Mouse (Mus musculus): Measurements from ENCODE around the gene Nat8l. TPM values are rescaled to one million over a fixed set of nuclear protein-coding genes. Genes with fewer than 3 reads are reported as not detected.

Nat8l gene
- total RNA-seq, 2 experiments from 2014 or later, result 40.4 to 41.3 TPM

DNA sequence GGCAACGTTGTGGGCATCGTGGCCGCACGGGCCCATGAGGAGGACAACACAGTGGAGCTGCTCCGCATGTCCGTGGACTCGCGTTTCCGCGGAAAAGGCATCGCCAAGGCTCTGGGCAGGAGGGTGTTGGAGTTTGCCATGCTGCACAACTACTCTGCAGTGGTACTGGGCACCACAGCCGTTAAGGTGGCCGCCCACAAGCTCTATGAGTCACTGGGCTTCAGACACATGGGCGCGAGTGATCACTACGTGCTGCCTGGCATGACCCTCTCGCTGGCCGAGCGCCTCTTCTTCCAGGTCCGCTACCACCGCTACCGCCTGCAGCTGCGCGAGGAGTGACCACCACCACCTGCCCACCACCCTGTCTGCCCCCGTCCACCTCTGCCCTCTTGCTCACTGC is 5.0 kb downstream of the Nat8l start:
- no peak for DNase-seq
- intact Hi-C loops (cut with DNase I), result no loop called here

DNA sequence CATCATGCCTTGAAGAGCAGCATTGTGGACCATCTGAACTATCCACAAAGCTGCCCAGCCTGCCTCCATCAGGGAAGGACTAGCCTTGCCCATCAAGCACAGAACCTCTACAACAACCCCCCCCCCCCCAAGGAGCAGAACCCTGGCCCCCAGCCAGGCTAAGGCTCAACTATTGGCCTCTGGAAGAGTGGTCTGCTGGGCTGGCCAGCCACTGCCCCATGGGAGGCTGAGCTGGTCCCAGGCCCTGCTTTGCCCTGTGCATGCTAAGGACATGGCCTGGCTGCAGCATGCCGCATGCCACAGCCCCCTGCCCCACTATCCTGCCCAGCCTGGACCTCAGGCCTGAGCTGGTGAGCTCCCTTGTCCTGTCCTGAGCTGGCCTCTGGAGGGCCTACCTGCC is 5.6 kb downstream of the Nat8l start:
- intact Hi-C loops (cut with DNase I), result no loop called here
- DNase-seq, result no peak

DNA sequence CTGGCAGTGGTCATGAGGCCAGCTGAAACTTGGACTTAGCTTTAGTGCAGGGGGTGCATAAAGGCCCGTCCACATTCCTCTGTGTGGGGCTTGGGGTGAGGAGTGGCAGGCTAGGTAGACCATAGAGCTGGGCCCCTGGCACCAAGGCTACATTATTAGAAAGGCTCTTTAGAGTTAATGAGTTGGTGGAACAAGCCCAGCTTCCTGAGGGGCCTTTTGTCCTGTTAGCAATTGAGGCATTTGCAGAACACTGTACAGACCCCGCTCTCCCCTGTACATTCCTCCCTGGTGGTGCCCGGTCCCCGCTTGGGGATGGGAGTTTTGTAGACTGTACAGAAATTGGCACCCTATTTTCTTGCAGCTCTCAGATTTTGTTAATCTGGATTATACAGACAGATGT is 6.9 kb downstream of the Nat8l start:
- no peak for DNase-seq
- intact Hi-C loops (cut with DNase I), result no loop called here

DNA sequence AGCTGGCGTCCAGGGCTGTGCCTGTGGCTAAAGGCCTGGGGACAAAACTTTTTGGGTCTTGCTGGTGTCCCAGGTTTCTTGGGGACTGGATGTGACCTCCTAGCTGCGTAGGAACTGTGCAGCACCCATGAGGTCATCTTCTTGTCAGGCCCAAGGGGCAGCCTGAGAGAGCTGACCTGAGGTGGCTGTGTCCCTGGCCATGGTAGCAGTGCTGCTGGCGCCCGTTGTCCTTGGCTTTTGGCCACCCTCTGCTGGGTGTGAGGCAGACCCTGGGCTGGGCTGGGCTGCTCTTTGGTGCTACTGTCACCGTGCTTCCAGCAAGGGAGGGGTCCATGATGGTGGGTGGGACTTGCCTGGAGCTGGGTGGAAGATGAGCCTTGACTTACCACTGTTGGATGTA is 8.8 kb downstream of the Nat8l start:
- intact Hi-C loops (cut with DNase I), result no loop called here
- no peak for DNase-seq

DNA sequence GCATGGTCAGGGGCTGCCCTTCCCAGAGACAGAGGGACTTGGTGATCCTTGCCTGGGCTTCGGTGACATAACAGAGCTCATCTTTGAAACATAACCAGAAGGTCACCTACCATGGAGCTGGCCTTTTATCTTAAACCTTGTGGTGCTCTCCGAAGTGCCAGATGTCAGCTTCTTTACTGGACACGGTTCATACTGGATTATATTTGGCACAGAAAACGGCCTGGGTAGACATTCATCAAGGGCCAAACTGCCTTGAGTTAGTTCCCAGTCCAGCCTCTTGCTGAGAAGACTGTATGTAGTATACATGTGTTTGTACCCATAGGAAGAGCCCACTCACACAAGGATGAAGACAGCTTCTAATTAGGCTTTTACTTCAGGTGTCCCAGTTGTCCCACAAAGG is 11.0 kb downstream of the Nat8l start:
- intact Hi-C loops (cut with DNase I), result no loop called here
- no peak for DNase-seq

DNA sequence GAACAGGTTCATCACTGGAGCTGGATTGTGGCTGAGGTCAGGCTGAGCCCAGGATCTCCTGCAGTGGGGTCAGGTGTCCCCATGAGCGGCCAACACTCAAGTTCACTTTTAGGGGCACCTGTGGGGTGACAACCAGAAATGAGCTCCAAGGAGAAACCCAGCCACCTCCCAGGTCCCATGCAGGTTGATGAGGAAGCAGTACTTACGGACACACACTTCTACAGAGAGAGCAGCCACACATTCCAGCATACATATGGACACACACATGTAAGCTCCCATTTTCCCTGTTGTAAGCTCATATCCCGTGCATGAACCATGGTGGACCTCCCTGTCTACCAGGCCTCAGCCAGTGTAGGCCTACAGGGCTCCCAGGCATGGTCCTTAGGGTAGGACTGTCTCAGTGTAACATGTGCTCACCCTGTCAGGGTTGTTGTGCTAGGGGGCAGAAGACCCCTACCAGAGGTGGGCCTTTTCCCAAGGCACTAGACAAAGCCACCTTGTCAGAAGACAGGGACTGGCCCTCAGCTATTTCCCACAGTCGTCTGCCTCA is 11.7 kb downstream of the Nat8l start:
- intact Hi-C loops (cut with DNase I), result no loop called here
- no peak for DNase-seq

DNA sequence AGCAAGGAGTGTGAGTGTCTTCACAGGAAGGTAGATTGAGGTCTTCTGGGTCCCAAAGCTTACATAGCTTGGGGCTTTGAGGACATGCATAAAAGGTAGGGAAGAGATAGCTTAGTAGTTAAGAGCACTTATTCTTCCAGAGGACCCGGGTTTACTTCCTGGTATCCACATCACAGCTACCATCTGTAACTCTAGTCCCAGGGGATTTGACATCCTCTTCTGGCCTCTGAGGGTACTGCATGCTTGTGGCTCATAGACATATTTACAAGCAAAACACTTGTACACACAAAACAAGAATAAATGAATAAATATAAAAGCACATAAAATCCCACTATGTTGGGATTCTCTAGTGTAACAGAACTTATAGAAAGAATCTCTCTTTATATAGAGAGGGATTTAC is 18.9 kb downstream of the Nat8l start:
- intact Hi-C loops (cut with DNase I), result no loop called here
- no peak for DNase-seq

DNA sequence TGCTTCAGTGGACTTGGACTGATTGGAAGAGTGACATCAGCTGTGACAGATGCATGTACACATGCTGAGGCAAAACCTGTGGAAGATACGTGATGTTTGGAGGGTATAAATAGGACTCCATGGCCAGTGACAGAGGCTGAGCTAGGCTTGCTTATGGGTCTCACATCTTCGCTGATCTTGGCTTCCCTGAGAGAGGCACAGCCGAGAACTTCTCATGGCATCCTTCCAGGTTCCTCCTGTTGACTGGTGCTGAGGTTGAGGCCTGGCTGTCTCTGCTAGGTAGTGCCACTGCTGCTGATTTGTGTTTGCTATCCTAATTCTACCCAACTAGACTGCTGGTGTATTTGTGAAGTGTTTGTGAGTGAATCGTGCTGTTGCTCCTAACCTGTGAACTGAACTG is 23.2 kb downstream of the Nat8l start:
- DNase-seq, result no peak
- intact Hi-C loops (cut with DNase I), result no loop called here

DNA sequence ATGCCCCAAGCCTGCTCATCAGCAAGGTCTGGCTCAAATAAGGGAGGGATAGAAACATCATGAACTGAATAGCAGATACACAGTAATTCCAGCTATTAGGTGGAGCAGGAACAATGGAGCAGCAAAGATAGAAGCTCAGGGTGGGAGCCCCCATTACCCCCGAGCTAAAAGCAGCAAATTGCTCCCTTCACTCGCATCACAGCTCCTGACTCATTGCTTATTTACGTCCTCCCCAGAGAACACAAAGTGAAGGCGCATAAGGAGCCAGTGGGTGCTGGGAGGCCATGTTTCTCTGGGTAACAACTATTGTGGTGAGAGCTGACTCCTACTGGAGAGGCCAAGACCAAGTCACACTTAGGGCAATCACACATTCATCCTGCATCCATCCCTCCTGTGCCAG is 34.3 kb downstream of the Nat8l start:
- intact Hi-C loops (cut with DNase I), result no loop called here
- DNase-seq, result no peak

DNA sequence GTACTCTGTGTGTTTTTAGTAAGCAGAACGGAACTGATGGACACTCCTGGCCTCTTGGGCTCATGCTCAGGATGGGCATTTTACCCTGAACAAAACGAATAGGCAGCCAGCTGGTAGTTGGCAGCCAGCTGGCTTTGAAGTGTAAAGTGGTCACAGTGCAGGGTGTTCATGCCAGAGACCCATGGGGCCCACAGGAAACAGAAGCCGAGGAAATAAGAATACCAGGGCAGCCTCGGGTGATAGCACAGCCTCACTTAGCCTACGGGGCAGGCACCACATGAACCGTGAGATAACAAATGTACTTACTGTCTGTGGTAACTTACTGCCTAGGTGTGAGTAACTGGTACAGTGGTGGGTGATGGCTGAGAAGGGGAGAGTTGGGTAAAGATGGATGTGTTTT is 35.2 kb downstream of the Nat8l start:
- no peak for DNase-seq
- intact Hi-C loops (cut with DNase I), result no loop called here

DNA sequence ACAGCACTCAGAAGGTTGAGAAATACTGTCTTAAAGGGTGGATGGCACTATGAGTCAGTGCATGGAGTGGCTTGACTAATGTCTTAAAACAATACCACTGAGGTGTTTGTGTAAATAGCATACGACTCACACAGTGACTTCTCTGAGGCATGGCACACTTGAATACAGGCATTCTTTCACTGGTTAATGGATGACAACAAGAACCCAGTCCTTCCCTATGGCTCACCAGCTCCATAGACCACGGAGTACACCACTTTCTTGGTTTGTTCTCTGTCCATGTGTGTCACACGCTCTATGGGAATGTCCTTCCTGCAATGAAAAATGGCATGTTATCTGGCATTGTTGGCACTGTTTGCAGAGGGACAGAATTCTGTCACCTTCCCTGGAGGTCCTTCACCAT is 36.7 kb downstream of the Nat8l start:
- DNase-seq, result no peak
- intact Hi-C loops (cut with DNase I), result no loop called here

Other genes starting within 250 kb of the Nat8l start
- 100 to 1,000 TPM; 101 to 110 TPM for gene Letm1, start 213.2 kb upstream of the Nat8l start, total RNA-seq (2021)
- 100 to 1,000 TPM; 223 to 230 TPM for gene Nsd2, start 175.3 kb upstream of the Nat8l start, total RNA-seq (2021)
- 10 to 100 TPM; 23.3 to 24.3 TPM for gene Nelfa, start 59.6 kb upstream of the Nat8l start, total RNA-seq (2021)
- 100 to 1,000 TPM; 238 to 239 TPM for gene Gm1673, start 12.6 kb upstream of the Nat8l start, total RNA-seq (2021)
- gene Poln, start 173.5 kb downstream of the Nat8l start, total RNA-seq (2021), result 1 to 10 TPM in 1 of 2 experiments, under 1 TPM in 1; 0.68 to 1.7 TPM
- gene Haus3, start 173.5 kb downstream of the Nat8l start, total RNA-seq (2021), result 1 to 10 TPM; 5.8 to 7.4 TPM
- gene Mxd4, start 191.7 kb downstream of the Nat8l start, total RNA-seq (2021), result 10 to 100 TPM; 60.6 to 65.7 TPM